Mouse (Mus musculus): ENCODE results near the gene C730034F03Rik.
"Not testable (repeated sequence)": the region's sequence is repeated elsewhere in the genome, so short reads cannot be mapped to it uniquely, and the experiment has no call there.

The C730034F03Rik gene

DNA sequence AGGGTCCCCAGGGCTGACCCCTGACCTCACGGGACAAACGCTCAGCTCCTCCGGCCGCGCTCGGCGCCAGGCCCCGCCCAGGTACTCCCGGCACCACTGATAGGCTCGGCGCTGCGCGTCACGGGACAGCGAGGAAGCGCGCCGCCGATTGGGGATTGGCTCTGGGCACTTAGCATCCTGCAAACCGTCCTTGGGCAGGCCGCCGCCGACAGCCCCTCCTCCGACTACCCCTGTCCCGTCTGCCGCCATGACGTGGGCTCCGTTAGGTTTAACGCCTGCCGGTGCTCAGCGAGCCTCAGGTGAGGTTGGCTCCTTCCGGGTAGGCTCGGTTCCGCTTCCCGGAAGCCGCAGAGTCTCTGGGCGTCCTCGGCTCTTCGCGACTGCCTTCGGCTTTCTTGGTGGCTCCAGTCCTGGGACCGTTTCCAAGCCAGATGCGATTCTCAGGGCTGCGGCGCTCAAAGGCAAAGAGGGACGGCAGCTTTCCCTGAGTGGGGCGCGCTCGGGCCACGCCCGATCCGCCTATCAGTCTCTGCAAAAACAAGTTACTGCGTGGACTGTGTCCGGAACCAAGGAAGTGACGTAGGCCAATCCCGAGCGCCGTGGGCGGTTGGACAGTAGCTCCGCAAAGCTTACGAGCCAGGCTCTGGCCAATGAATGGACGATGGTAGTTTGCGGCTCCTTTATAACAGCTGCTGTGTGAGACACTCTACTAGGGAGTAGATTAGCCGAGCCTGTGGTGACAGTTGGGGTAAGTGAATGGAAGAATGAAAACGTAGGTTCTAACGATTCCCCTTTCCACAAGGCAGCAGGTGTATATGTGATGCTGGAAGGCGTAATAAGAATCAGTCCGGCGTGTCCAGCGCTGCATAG is at the start of gene C730034F03Rik, which contains the start of the genes Gm44502 and Chkb:
C730034F03Rik (plus strand) TSS at position 238 of the 870 bp plus-strand sequence.
Gm44502 (minus strand) TSS at position 345 of the 870 bp plus-strand sequence.
Chkb (minus strand) TSS at position 557 of the 870 bp plus-strand sequence.
- DNase-seq (ENCODE audit: low read depth, low spot score) = peak; percentile 84

DNA sequence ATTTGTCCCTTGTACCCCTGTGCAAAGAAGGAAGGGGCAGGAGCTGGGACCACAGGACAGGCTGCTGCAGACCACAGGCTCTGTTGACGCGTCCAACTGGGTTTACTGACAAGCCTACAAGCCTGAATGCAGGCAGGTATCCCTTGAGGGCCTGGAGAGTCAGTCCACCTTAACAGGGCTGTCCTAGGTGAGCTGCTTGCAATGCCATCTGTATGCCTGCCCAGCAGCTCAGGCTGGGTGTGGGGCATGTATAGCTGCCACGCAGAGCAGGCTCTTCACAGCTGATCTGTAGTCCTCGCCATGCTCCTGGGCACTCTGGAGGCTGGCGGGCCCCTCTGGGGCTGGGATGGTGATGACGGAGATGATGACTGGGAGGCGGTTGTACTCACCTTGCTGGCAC is 44.8 kb upstream of the C730034F03Rik start, which contains the start of gene Klhdc7b:
Klhdc7b (plus strand) TSS at position 301 of the 400 bp plus-strand sequence.
- no peak for DNase-seq (ENCODE audit: low read depth, low spot score)

DNA sequence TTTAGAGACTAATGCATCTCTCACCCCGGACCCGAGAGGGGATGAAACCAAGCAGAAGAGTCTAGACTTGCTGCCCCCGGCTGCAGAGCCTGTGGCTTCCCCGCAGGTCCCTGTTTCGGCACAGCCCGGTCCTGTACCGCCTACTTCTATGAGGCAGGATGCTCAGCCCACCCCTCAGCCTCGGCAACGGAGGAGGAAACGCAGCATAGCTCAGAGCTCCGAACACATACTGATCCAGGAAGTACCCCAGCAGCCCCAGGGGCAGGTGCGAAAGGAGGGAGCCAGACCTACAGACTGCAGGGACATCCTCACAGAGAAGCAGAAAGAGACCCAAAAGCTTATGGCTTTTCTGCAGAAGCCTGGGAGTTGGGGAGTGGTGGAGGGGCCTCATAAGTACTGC is 42.3 kb upstream of the C730034F03Rik start:
- no peak for DNase-seq (ENCODE audit: low read depth, low spot score)

DNA sequence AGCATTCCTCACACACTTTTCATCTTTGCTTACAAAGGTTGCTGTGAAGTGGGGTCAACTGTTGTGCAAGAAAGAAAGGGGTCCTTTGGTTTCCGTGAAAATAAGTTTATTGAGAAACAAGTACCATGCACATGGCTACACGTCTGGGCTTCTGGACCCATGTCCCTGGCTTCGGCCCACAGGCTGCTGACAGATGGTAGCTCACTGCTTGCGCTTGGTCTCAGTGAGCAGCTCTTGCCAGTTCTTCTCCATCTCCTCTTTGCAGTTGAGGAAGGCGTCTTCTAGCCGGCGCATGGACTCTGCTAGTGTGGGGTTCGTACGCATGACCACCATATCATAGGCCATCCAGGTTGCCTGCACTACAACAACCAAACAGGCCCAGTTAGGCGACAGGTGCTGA is 39.3 kb upstream of the C730034F03Rik start:
- no peak for DNase-seq (ENCODE audit: low read depth, low spot score)

- DNase-seq (ENCODE audit: low read depth, low spot score) = no peak
Observed at GRCm38 (mm10) chr15:89396883-89397282, 32.5 kb upstream of the C730034F03Rik start.

- no peak for DNase-seq (ENCODE audit: low read depth, low spot score)
Observed at GRCm38 (mm10) chr15:89398146-89398545, 31.2 kb upstream of the C730034F03Rik start.

- DNase-seq (ENCODE audit: low read depth, low spot score) = no peak
Observed at GRCm38 (mm10) chr15:89399716-89400115, 29.7 kb upstream of the C730034F03Rik start.

DNA sequence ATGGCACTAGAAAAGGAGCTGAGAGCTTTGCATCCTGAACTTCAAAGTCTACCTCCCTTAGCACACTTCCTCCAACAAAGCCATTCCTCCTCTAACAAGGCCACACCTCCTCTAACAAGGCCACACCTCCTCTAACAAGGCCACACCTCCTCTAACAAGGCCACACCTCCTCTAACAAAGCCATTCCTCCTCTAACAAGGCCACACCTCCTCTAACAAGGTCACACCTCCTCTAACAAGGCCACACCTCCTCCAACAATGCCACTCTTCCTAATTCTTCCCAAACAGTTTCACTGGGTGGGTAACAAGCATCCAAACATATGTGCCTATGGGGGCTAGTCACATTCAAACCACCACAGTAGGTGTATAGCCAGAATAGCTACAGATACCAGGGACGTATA is 26.9 kb upstream of the C730034F03Rik start:
- no peak for DNase-seq (ENCODE audit: low read depth, low spot score)

- DNase-seq (ENCODE audit: low read depth, low spot score) = no peak
Observed at GRCm38 (mm10) chr15:89404831-89405623, 24.4 kb upstream of the C730034F03Rik start.

DNA sequence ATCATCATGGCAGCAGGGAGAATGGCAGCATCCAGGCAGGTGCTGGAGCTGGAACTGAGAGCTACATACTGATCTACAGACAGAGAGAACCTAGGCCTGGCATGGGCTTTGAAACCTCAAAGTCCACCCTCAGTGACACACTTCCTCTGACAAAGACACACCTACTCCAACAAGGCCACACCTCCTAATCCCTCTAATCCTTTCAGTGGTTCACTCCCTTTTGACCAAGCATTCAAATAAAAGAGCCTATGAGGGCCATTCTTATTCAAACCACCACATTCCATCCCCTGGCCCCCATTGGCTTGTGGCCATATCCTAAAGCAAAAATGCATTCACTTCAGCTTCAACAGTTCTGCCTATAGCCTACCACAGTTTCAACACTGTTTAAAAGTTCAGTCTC is 22.7 kb upstream of the C730034F03Rik start:
- no peak for DNase-seq (ENCODE audit: low read depth, low spot score)

DNA sequence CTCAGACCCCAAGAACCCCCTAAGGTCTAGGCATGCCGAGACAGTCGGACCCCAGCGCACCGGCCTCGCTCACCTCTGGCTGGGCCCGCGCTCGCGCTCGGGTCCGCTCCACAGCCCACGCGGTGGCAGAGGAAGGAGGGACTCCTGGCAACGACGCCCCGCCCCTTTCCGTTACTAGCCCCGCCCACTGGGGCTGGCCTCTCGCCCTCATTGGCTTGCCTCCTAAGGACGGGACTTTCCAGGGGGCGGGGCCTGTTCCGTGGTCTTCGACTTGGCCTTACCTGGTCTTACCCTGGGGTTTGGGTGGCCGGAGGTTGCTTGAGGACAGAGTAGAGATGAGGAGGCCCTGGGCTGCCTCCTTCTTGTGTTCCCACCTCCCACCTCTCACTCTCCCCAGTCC is 19.3 kb upstream of the C730034F03Rik start, which contains the start of gene Syce3:
Syce3 (minus strand) TSS at position 386 of the 400 bp plus-strand sequence.
- no peak for DNase-seq (ENCODE audit: low read depth, low spot score)

- DNase-seq (ENCODE audit: low read depth, low spot score) = no peak
Observed at GRCm38 (mm10) chr15:89415282-89415681, 14.1 kb upstream of the C730034F03Rik start.

DNA sequence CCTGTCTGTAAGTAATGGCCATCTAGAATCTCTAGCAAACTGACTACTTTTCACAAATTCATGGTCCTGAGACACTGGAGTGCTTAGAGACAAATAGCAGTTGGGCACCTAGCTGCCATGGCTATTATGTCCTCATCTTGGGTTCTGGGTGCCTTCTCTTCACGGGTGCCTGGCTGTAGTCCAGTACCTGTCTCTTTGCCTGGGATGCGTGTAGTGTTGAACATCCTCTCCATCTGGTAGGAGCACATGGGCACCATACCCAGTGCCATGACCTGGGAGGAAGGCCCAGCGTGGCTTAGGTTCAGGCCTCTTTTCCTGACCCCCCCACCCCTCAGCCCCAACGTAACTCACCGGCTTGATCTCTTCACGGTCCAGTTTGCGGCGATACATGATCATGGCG is 7.5 kb upstream of the C730034F03Rik start:
- DNase-seq (ENCODE audit: low read depth, low spot score) = no peak

DNA sequence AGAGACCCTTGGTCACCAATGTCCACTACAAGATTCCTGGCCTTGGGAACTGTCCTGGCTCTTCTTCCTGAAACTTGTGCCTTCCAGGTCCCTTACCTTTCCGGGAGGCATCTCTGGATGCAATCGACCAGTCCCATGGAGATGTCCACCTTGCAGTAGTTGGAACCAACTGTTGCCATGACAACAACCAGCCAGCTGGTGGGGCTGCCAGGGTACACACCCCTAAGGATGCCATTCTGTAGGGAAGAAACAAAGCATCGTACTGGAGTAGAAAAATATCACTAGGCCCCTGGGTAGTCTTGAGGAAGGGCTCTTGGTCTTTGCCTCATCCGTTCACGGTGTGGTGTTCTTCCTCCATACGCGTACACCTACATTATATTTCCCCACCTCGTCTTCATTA is 4.8 kb upstream of the C730034F03Rik start:
- no peak for DNase-seq (ENCODE audit: low read depth, low spot score)

DNA sequence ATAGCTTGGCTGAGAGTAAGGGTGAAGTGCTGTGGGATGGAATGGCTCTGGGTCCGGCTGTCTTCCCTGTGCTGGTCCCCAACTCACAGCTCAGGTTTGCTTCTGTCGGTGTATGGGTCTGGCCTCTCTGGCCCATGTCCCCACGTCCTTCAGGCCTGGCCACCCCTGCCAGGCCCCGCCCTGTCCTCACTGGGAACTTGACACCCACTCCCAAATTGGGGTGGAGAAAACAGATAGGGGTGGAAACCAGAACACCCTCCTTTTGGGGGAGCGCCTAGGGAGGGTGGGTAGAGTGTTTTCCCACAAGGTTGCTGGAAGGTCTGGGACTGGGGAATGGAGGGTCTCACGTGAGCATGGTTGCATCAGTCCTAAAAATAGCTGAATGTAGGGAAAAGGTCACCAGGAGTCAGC is 3.7 kb upstream of the C730034F03Rik start, which contains the start of gene Cpt1b:
Cpt1b (minus strand) TSS at position 153 of the 411 bp plus-strand sequence.
- no peak for DNase-seq (ENCODE audit: low read depth, low spot score)

DNA sequence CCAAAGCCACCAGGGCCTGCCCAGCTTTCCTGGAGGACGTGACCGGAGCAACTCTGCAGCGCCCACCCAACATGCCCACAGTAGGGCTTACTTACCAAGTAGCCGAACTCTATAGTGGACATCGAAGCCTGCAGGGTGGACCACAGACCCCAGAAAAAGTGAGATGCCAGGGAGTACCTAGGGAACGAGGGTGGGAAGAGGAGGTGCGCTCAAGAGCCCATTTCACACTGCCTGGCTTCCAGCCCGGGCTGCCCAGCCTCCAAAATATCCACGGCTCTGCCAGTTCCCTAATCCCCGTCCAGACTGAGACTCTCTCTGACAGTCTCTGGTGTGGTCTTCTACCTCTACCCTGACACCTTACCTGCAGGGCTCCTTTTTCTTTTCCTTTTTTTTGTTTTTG is 2.7 kb upstream of the C730034F03Rik start:
- no peak for DNase-seq (ENCODE audit: low read depth, low spot score)

DNA sequence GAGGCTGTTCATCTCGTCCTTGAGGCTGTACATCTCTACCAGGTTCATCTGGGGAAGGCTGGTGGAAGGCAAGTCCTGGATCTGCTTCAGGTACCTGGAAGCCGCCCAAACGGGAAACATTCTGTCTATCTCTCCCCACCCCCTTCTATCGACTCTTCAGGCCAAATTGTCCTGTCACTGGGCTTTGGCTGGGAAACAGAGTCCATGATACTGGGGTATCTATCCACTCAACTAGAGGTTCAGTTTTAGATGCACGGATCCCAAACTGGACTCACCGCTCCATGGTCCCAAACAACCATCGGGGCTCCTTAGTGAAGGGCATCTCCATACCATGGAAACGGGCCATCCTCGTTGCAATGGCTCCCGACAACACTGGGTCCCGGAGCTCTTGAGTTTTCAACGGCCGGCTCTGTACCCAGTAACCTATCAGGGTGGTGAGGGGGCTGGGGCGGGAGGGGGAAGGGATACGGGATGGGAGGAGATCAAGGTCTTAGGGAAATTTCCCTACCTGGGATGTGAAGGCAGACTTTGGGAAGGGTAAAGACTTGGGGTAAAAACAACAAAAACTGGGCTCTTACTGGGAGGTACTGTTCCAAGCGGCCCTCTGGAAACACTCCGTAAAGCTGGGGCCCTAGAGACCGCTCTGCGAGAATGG is 1.1 kb upstream of the C730034F03Rik start:
- no peak for DNase-seq (ENCODE audit: low read depth, low spot score)

- DNase-seq (ENCODE audit: low read depth, low spot score) = no peak
Observed at GRCm38 (mm10) chr15:89428821-89429351, 503 bp upstream of the C730034F03Rik start.

- DNase-seq (ENCODE audit: low read depth, low spot score) = no peak
Observed at GRCm38 (mm10) chr15:89430341-89430740, 952 bp downstream of the C730034F03Rik start.

GRCm38 (mm10) chr15:89430771-89431170 is 1.4 kb downstream of the C730034F03Rik start:
- DNase-seq (ENCODE audit: low read depth, low spot score) = not testable (repeated sequence)

GRCm38 (mm10) chr15:89431271-89431670 is 1.9 kb downstream of the C730034F03Rik start:
- DNase-seq (ENCODE audit: low read depth, low spot score) = no peak
